Mouse (Mus musculus) thymus, postnatal 36 days (tissue): ENCODE measurements around the gene Mipep.

ENCODE experiments used
- DNase-seq, 2 experiments: peaks; one replicate each; pipeline ENCODE4 v3.0.0; 2022; ENCODE audit warnings: mixed read lengths in 2 of 2

Gene Mipep

DNA sequence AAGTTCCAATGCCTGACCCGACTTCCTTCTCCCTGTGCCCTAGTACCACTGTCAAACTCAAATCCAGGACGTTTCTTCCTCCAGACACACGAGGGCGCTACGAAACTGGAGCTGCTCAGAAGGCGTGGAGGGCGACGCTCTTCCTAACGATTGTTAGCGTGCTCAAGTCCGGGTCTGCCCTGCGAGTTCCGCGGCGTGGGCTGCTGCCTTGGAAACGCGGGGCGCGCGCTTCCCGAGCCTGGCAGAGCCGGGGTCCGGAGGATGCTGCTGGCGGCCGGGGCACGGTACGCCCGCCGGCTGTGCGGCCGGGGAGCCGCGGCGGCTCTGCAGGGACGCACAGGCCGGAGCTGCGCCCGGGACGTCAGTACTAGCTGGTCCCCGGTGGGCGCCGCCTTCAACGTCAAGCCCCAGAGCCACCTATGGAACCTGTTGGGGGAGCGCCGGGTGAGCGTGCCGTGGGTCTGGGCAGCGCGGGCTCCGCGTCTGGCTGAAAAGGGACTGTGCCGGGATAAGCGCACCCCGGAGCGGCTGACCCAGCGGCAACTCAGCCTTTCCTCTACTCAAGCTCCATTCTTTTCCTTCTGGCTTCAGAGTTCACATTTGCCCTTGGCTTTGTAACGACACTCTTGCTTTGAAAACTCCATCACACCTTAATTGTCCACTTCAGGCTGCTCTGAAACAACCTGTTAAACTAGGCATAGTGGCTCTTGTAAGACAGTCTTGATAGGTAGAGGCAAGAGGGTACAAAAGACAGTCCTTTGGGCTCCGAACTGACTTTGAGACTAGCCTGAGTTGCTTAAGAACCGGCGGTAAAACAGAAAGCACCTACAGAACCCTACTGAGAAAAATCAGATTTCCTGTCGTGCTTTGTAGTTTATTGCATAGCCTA, at the start of gene Mipep:
Gene Mipep (plus strand): TSS at position 147 of the 889 bp plus-strand sequence.
- peak; percentile 86 to 87 for DNase-seq

DNA sequence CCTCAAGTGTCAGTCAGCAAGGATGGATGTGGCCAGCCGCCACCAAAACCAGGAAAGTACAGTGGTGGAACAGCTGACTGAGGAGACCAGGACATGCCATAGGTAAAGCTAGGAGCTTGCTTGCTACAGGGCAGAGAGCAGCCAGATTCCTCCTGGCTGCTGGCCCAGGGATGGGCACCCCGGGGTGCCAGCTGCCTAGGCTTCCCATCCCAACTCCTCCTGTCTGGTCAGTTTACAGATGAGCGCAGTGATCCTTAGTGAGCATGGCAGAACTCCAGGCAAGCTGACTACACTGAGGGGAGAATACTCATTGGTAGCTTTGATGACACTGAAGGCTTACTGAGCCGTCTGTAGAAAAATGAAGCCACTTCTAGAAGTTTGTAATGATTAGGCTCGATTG, 49.2 kb upstream of the Mipep start:
- DNase-seq = no peak

DNA sequence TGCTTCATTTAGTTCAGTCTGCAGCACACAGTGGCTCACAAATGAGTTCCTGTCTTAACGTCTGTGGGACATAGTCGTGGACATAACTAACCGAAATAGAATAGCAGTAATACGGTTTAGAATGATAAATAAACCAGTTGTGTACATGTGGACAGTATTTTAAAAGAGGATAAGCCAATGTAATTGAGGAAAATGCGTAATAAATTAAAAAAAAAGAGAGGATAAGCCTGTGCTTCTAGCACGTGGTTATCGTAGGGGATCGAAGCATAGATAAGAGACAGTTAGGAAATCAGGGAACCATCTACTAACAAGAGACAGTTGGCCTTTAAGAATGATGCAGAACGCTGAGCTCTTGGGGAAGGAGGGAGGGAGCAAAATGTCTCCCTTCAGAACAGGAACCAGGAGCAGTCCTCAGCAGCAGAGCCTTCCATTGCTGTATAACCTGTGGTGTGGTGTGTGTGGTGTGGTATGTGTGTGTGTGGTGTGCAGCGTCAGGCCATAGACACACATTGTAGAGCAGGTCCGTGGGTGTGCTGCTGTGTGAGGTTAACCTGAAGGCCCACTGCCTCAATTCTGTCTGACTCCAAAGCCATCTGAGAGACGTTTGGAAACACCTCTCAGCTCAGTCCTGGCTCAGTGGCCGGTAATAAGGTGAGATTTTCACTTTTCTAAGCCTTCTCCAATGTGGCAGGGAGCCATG, 48.4 kb upstream of the Mipep start:
- no peak for DNase-seq

DNA sequence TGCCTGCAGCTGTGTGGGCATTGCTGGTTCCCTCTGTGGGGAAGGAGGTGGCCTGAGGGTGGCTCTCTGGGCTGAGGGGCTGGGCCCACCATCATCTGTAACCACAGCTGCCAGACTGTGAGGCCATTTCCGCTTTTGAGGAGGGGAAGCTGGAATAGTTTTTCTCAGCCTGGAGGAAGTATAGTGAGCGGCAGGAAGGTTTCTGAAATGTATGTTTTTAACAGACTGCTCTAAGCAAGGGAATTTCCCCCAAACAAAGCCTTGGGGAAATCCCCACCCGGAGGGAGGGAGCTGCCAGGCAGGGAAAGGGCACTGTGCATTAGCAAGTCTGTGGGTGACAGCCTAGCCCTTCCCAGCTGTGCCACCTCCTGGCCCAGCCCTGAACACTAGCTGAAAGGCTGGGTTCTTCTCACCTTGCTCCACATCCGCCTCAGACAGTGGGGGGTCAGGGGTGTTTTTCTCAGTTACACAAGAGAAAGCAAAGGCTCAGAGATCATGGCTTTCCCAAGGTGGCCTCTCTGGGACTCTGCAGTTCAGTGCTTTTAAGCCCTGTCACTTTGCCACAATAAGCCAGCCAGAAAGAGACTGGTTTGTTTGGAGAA, 47.7 kb upstream of the Mipep start:
- DNase-seq = peak; percentile 76 to 86

DNA sequence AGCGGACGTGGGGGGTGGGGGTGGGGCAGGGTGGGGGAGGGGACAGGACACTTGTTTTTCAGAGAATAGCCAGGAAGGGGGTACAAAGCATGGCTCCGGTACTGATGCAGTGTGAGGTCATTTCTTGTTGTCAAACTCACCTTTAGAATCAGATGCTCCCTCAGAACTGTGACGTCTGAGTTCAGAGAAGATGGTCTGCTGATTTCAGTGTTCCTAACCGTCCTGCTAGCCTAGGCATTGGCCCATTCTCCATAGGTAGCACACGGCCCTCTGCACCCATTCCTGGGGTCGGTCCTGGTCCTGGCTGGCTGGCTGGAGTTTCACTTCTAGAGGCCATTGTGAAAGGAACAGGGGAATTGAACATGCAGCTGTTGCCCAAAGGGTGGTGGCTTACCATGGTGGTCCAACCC, 47.2 kb upstream of the Mipep start:
- no peak for DNase-seq

DNA sequence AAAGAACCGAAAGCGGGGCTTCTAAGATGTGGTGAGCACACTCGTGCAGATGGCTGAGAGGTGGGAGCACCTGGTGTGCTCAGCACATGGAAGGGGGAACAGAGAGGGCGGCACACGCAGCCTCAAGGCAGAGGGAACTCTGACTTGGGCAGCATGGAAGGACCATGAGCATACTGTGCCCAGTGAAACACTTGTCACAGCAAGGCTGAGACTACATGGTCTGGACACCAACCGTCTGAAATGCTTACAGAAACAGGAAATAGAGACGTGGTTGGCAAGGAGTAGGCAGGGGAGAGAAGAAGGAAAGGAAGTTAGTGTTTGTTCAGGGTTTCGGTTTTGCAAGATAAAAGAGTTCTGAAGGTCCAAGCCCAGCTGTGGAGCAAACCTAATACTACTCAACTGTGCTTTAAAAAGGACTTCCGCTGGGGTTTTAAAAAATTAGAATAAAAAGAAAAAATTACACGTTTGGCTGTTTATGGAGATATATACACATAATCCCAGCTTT, 45.9 kb upstream of the Mipep start:
- peak; percentile 56 to 63 for DNase-seq

DNA sequence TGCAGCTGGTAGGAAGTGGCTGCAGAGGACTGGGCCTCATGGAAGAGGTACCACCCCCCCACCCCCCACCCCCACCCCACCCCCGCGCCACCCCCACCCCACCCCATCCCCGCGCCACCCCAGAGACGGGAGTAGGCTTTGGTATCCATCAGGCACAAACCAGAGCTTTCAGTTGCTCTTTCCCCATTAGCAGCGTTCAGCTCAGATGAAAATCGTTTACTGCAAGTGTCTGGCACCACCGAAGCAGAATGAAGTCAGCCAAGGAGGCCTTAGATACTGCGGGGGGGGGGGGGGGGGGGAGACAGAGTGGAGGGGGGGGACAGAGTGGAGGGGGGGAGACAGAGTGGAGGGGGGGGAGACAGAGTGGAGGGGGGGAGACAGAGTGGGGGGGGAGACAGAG, 45.2 kb upstream of the Mipep start:
- no peak for DNase-seq

DNA sequence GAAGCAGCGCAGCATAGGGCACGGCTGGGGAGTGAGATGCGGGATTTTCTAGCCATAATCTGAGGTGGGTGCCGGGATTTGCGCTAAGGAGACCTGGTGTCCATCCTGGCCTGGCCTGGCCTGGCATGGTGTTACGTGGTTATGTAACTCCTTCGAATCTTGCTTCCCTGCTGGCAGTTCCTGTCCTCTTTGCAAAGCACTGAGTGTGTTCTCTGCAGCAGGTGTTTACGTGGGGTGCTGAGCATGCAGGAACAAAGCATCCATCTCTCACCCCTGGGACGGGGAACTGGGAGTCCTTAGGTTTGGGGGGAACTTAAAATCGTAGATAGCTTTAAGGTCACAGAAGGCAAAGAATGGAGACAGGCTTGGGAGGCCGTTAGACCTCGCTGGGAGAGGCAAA, 44.8 kb upstream of the Mipep start:
- DNase-seq = peak in 1 of 2 experiments; percentile 44

DNA sequence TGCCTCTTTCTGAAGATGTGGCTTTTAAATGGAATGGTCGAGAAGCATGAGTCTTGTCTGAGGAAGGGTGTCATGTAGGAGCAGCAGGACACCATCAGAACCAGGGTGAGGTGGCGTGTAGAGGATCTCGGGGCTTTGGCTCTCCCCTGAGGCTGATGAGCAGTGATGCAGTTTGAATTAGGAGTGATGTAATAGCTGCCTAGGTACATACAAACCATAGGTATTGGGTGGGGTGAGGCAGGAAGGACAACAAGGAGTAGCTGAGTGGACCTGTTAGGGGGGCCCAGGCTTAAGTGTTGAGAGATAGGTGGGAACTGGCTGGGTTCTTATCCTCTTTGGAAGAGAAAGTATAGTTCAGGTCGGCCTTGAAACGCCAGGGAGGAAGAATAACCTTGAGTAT, 43.9 kb upstream of the Mipep start:
- no peak for DNase-seq

DNA sequence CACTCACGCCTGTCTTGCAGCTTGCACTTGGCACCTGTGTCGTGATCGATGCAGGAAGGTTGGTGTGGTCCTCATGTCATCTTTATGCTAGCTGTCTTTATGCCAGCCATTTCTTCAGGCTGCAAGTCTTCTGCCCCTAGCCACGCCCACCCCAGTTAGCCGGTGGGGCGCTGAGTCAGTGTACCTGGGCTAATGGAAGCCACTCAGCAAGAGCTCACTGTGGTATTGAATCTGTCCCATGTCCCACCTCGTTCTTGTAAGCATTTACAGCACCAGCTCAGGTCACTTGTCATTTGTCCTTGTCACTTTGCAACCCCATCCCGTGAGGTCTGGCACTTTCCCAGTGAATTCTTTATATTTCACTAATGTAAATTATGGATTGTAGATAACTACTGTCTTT, 43.3 kb upstream of the Mipep start:
- no peak for DNase-seq

DNA sequence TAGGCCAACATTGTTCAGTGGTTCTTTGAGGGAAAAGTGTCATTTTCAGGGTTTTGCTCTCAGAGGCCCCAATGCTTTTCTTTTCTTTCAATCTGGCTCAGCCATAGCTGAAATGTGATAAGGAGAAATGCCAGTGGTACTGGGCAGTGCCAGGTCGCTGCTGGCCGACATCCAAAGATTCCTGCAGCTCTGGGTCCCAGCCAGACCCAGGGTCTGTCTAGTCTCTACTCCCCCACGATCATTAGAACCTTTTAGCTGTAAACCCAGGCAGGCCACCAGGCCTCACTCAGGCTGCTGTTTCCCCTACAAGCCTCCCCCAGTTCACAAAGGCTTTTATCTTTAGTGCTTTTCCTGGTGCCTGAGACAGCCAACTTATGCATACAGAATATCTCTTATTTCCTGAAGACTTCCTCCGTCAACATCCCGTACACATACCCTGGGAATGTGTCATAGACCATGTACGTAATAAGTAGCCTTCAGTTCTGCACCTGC, 42.8 kb upstream of the Mipep start:
- no peak for DNase-seq

DNA sequence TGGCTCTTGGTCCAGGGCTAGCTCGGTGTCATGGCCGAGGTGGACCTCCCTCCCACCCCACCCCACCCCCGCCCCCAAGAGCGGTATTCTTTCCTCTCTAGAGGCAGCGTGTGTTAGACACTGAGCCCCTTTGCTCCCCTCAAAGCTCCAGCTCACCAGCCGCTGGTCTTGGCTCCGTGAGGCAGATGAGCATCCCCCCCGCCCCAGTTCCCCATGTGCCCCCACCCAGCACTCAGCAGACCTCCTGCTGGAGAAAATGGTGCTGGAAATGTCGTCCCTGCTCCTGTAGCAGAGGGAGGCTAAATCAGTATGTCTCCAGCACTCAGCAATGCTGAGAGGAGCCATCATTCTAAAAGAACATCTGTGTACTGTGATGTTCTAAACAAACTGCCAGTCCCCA, 40.7 kb upstream of the Mipep start:
- no peak for DNase-seq

DNA sequence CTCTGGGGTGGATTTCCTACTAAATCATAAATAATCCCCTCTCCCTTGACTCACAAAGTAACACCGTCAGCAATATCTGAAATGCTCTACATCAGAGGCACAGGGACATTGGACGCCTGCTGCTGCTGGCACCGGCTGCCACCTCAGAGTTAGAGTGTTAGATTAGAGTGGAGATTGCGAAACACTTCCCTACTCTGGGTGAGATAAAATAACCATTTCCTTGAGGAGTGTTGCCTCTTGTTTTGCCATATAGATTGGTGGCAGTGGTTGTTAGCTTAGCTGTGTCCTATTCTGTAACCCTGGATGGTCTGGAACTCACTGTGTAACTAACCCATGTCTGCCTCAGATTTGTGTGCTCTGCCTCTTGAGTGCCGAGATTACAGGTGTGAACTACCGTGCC, 39.2 kb upstream of the Mipep start:
- DNase-seq = no peak

DNA sequence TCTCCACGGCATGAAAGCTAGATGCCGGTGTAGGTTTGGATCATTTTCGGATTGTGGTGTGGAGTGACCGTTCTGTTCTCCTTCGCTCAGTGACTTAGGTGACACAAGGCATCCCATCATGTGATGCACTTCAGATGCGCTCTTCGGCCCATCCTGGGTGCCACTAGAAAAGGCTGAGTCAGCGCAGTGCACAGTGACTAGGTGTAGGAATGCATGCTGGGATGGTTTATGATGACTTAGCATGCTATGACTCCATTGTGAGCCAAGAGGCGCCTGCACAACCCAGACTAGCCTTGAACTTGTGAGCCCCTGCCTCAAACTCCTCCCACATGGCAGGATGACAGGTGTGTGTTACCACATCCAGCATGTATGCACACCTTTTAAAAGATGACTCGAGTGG, 38.2 kb upstream of the Mipep start:
- DNase-seq = no peak

DNA sequence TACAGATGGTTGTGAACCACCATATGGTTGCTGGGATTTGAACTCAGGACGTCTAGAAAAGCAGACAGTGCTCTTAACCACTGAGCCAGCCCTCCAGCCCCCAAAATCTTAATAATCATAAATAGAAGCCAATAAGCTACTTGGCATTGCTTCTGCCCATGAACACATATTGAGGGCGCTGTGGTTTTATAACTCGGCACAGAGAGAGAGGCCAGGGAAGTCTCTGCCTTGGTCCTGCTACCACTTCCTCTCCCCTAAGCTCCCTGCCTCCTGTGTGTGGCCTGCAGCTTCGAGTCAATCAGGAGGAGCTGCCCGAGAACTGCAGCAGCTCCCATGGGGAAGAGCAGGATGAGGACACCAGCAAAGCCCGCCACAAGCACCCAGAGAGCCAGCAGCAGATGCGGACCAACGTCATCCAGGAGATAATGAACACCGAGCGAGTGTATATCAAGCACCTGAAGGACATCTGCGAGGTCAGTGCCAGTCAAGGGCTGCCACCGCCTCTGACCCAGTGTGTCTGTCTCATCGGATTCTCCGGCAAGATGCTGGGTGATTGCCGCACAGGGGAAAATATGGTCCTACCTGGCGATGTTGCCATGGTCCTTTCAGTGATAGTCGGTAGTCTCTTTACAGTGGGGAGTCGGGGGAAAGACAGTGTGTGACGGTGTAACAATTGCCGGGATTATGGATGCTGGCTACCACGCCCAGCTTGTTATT, 37.1 kb upstream of the Mipep start:
- no peak for DNase-seq

DNA sequence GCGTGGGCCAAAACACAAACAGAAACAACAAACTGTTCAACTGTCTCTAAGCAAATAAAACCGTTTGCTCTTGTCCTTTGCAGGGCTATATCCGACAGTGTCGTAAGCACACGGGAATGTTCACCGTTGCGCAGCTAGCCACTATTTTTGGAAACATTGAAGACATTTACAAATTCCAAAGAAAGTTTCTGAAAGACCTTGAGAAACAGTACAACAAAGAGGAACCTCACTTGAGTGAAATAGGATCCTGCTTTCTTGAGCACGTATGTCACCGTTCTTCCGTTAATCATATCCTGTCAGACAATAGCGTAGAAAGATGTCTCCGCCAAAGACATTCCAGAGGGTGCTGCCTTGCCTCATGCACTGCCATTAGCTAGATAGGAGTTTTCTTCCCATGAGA, 34.5 kb upstream of the Mipep start:
- DNase-seq = no peak

DNA sequence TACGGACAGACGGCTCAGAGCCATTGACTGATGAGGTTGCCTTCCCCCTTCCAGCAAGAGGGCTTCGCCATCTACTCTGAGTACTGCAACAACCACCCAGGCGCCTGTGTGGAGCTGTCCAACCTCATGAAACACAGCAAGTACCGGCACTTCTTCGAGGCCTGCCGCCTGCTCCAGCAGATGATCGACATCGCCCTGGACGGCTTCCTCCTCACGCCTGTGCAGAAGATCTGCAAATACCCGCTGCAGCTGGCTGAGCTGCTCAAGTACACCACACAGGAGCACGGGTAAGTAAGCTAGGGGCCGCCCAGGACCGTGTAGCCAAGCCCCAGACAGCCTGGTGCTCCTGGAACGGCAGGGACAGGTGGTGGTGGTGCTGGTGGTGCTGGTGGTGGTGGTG, 32.8 kb upstream of the Mipep start:
- no peak for DNase-seq

DNA sequence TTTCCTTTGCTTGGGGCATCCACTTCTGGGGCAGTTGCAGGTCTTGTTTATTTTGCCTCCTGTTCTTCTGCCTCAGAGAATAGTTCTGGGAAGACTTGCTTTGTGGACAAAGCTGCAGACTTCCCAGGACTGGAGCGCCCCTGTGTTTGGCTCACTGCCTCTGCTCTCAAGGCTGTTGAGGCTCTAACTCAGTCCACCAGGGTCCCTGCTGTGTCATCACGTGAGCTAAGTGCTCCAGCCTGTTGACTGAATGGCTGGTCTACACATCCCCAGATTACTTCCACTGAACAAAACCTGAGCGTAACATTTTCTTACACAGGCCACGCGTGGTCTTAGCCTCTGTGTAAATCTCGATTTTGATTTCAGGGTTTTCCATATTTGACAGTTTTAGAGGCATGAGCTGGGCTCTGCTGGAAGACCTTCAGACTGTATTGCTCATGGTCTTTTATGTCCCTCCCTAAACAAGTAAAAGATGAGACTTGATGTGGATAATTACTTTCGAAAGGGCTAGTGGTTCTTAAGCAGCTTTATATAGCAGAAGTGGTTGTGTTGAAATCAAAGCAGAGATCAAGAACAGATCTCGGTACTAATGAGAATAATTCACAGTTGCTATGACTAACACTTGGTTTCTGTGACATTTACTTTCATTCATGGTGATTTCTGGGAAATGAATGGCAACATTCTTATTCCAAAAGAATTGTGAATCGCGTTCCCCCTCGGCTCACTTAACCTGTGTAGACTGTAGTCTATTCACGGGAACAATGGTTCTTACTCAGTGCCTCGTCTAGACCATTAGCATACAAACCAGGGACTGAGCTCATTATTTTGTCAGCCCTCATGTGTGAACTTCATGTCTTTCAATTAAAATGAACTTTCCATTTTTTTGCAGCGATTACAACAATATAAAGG, 31.2 kb upstream of the Mipep start:
- no peak for DNase-seq

DNA sequence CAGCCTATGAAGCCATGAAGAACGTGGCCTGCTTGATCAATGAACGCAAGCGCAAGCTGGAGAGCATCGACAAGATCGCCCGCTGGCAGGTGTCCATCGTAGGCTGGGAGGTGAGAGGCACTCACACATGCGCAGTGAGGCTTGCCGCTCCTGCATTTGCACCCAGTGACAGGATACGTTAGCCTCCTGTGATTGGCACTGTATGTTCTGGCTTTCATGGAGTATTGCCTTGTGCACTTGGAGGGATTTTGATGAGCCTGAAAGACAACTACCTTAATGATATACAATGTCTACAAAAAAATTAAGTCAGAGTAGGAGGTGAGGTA, 30.6 kb upstream of the Mipep start:
- DNase-seq = no peak

DNA sequence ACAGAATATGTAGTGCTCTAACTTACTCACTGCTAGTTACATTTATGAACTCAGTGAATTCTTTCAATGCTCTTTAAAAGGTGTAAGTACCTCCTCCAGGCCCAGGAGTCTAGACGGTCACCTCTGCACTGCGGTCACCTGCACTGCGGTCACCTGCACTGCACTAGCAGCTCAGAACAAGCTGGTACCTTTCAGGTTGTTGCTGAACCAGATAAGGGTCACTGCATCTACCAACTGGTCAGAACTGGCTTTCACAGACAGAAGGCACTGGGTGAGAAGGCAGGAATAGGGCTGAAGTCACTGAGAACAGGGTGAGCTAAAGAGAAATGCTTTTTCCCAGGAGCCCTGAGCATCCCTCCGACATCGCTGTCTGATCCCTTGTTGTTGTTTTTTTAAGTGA, 29.7 kb upstream of the Mipep start:
- DNase-seq = no peak

DNA sequence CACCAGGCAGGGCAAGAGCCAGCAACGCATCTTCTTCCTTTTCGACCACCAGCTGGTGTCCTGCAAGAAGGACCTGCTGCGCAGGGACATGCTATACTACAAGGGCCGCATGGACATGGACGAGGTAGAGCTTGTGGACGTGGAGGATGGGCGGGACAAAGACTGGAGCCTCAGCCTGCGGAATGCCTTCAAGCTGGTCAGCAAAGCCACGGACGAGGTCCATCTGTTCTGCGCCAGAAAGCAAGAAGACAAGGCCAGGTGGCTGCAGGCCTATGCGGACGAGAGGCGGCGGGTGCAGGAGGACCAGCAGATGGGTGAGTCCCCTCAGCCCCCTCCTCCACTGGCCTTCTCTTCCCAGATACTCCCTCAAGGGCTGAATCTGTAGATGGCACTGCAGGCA, 28.1 kb upstream of the Mipep start:
- DNase-seq = no peak

DNA sequence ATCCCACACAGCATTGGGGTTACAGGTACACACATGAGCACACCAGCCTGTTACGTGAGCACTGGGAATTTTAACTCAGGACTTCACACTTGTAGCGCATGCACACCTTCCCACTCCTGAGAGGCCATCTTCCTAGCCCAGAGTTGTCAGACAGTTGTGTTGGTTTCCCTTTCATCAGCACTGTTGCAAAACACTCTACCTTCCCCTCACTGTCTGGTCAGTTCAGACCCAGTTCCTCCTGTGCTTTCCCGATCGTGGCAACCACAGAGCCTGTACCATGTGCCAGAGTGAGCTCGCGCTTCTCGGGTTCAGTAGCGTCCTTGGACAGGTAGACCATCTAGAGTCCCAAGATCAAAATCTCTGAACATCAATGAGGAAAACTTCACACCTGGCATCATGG, 27.1 kb upstream of the Mipep start:
- no peak for DNase-seq
